Mouse (Mus musculus): ENCODE results near the gene Trim5.
"Not testable (repeated sequence)": the region's sequence is repeated elsewhere in the genome, so short reads cannot be mapped to it uniquely, and the experiment has no call there.

The Trim5 gene

GRCm38 (mm10) chr7:104287576-104288443, at the start of gene Trim5:
Gene Trim5 (minus strand): TSS chr7:104288094.
- DNase-seq (ENCODE audit: low read depth): peak; percentile 58

- DNase-seq (ENCODE audit: low read depth): not testable (repeated sequence)
These were observed 47.7 kb upstream of the Trim5 start for GRCm38 (mm10) chr7:104335547-104335946.

- DNase-seq (ENCODE audit: low read depth): not testable (repeated sequence)
These were observed 41.3 kb upstream of the Trim5 start, which contains the start of gene Trim34b for GRCm38 (mm10) chr7:104329171-104329570. Gene Trim34b (plus strand): TSS chr7:104329471.

- DNase-seq (ENCODE audit: low read depth): no peak
These were observed 34.1 kb upstream of the Trim5 start for GRCm38 (mm10) chr7:104322028-104322427.

GRCm38 (mm10) chr7:104315369-104316080, 27.6 kb upstream of the Trim5 start, which contains the start of gene Trim12a:
Gene Trim12a (minus strand): TSS chr7:104315466.
- DNase-seq (ENCODE audit: low read depth): not testable (repeated sequence)

- peak; percentile 79 for DNase-seq (ENCODE audit: low read depth)
These were observed 27.0 kb upstream of the Trim5 start for GRCm38 (mm10) chr7:104314796-104315353.

- peak; percentile 84 for DNase-seq (ENCODE audit: low read depth)
These were observed 3.9 kb upstream of the Trim5 start for GRCm38 (mm10) chr7:104291638-104292400.

- peak; percentile 84 for DNase-seq (ENCODE audit: low read depth)
These were observed 2.7 kb upstream of the Trim5 start for GRCm38 (mm10) chr7:104290641-104291040.

GRCm38 (mm10) chr7:104279361-104279760, 8.5 kb downstream of the Trim5 start:
- not testable (repeated sequence) for DNase-seq (ENCODE audit: low read depth)

GRCm38 (mm10) chr7:104265335-104265734, 22.6 kb downstream of the Trim5 start:
- DNase-seq (ENCODE audit: low read depth): not testable (repeated sequence)

- DNase-seq (ENCODE audit: low read depth): not testable (repeated sequence)
These were observed 27.5 kb downstream of the Trim5 start for GRCm38 (mm10) chr7:104260380-104260779.

- DNase-seq (ENCODE audit: low read depth): peak; percentile 91
These were observed 43.4 kb downstream of the Trim5 start, which contains the start of gene Trim34a for GRCm38 (mm10) chr7:104244287-104245181. Gene Trim34a (plus strand): TSS chr7:104244457.

- no peak for DNase-seq (ENCODE audit: low read depth)
These were observed 44.3 kb downstream of the Trim5 start for GRCm38 (mm10) chr7:104243616-104244015.

GRCm38 (mm10) chr7:104240857-104241256, 47.0 kb downstream of the Trim5 start:
- no peak for DNase-seq (ENCODE audit: low read depth)

- DNase-seq (ENCODE audit: low read depth): peak; percentile 81
These were observed 56.7 kb downstream of the Trim5 start for GRCm38 (mm10) chr7:104231203-104231602.

GRCm38 (mm10) chr7:104218701-104219569, 69.0 kb downstream of the Trim5 start, which contains the start of gene Trim6:
Gene Trim6 (plus strand): TSS chr7:104218793.
- DNase-seq (ENCODE audit: low read depth): peak; percentile 26

- DNase-seq (ENCODE audit: low read depth): peak; percentile 42
These were observed 70.0 kb downstream of the Trim5 start for GRCm38 (mm10) chr7:104217881-104218280.

- DNase-seq (ENCODE audit: low read depth): no peak
These were observed 71.8 kb downstream of the Trim5 start for GRCm38 (mm10) chr7:104216011-104216535.

All from naive thymus-derived CD4-positive, alpha-beta T cell, adult 2 months (primary cell).